Comparison of ENCODE assay signal across 38 mouse cellular contexts in genomic region chr7:43815211-43815610, GRCm38 (mm10). TPM values are rescaled to one million over a fixed set of nuclear protein-coding genes. Genes with fewer than 3 reads are reported as not detected.
"Had no signal": no experiment of that assay in that cellular context is flagged by ENCODE, and none has a peak within 500 bp of the region (broad histone marks: within the 10 kb centered on the region; RNA-seq: fewer than 3 reads in every experiment).

No protein-coding gene starts in this region.

- H3K9me3 ChIP-seq: embryonic facial prominence, embryonic 10.5 days; embryonic facial prominence, embryonic 12.5 days; embryonic facial prominence, embryonic 13.5 days; embryonic facial prominence, embryonic 15.5 days; forebrain, embryonic 10.5 days; forebrain, embryonic 12.5 days; forebrain, embryonic 13.5 days; forebrain, embryonic 15.5 days had no signal

- H3K4me3 ChIP-seq: embryonic facial prominence, embryonic 10.5 days; embryonic facial prominence, embryonic 12.5 days; embryonic facial prominence, embryonic 13.5 days; embryonic facial prominence, embryonic 15.5 days; erythroblast, embryonic 14.5 days; forebrain, embryonic 10.5 days; forebrain, embryonic 12.5 days; forebrain, embryonic 13.5 days; forebrain, embryonic 15.5 days; gastrocnemius, adult 2 months; heart, adult 2 months had no signal

- H3K36me3 ChIP-seq: embryonic facial prominence, embryonic 10.5 days; embryonic facial prominence, embryonic 12.5 days; embryonic facial prominence, embryonic 13.5 days; embryonic facial prominence, embryonic 15.5 days; forebrain, embryonic 10.5 days; forebrain, embryonic 12.5 days; forebrain, embryonic 15.5 days had no signal

- H3K4me1 ChIP-seq: embryonic facial prominence, embryonic 10.5 days; embryonic facial prominence, embryonic 12.5 days; embryonic facial prominence, embryonic 13.5 days; embryonic facial prominence, embryonic 15.5 days; forebrain, embryonic 10.5 days; forebrain, embryonic 12.5 days; forebrain, embryonic 13.5 days; forebrain, embryonic 15.5 days had no signal

- H3K9ac ChIP-seq: embryonic facial prominence, embryonic 12.5 days; embryonic facial prominence, embryonic 13.5 days; embryonic facial prominence, embryonic 15.5 days; forebrain, embryonic 12.5 days; forebrain, embryonic 13.5 days; forebrain, embryonic 15.5 days; forebrain, postnatal 0 days had no signal

- H3K27me3 ChIP-seq: embryonic facial prominence, embryonic 12.5 days; embryonic facial prominence, embryonic 13.5 days; embryonic facial prominence, embryonic 15.5 days; forebrain, embryonic 12.5 days; forebrain, embryonic 13.5 days; forebrain, embryonic 15.5 days had no signal

- H3K27ac ChIP-seq: embryonic facial prominence, embryonic 10.5 days; embryonic facial prominence, embryonic 12.5 days; embryonic facial prominence, embryonic 13.5 days; embryonic facial prominence, embryonic 15.5 days; forebrain, embryonic 10.5 days; forebrain, embryonic 12.5 days; forebrain, embryonic 13.5 days; forebrain, embryonic 15.5 days; gastrocnemius, adult 2 months; heart, adult 2 months had no signal

- H3K4me2 ChIP-seq: embryonic facial prominence, embryonic 12.5 days; embryonic facial prominence, embryonic 13.5 days; embryonic facial prominence, embryonic 15.5 days; forebrain, embryonic 12.5 days; forebrain, embryonic 13.5 days; forebrain, embryonic 15.5 days had no signal

- ATAC-seq: forebrain, embryonic 13.5 days; forebrain, embryonic 14.5 days; forebrain, embryonic 15.5 days; forebrain, embryonic 16.5 days; forebrain, postnatal 0 days had no signal

- DNase-seq: cerebellum, adult 2 months; cerebellum, adult 8-10 months; cerebellum, adult 9-10 months; cerebellum, adult 9-11 months; cerebellum, postnatal 10 days; cerebellum, postnatal 14 days; cerebellum, postnatal 25 days; cerebellum, postnatal 36 days; embryo, embryonic 11 days; forebrain, postnatal 0 days; gastrocnemius, adult 2 months; gastrocnemius, postnatal 10 days; gastrocnemius, postnatal 14 days; gastrocnemius, postnatal 25 days; gastrocnemius, postnatal 36 days; heart, adult 18-20 months had no signal

RNA-seq across cellular contexts. Expression of gene Klk7, which starts 4.1 kb away (rescaled TPM):
- total RNA-seq: common myeloid progenitor, adult 5-6 weeks; forebrain, postnatal 0 days; gastrocnemius, adult 18-20 months; gastrocnemius, adult 2 months; gastrocnemius, adult 8-10 months; gastrocnemius, postnatal 10 days; gastrocnemius, postnatal 14 days; gastrocnemius, postnatal 25 days; gastrocnemius, postnatal 36 days; gastrocnemius, postnatal 4 days; granulocyte monocyte progenitor cell, adult 5-6 weeks; heart, adult 18-20 months; heart, adult 2 months had no signal
- polyA plus RNA-seq: cerebellum, adult 2 months; cortical plate, adult 2 months; embryonic facial prominence, embryonic 10.5 days; embryonic facial prominence, embryonic 11.5 days; embryonic facial prominence, embryonic 12.5 days; erythroblast, embryonic 14.5 days; forebrain, embryonic 10.5 days; forebrain, embryonic 11.5 days; forebrain, embryonic 12.5 days; forebrain, embryonic 13.5 days; forebrain, embryonic 14.5 days; forebrain, embryonic 15.5 days; forebrain, embryonic 16.5 days; frontal cortex, adult 2 months; gonadal fat pad, adult 2 months had no signal

RNA-seq across cellular contexts. Expression of gene Klk6, which starts 9.1 kb away (rescaled TPM):
- total RNA-seq: common myeloid progenitor, adult 5-6 weeks; forebrain, postnatal 0 days; gastrocnemius, adult 18-20 months; gastrocnemius, adult 2 months; gastrocnemius, adult 8-10 months; gastrocnemius, postnatal 10 days; gastrocnemius, postnatal 14 days; gastrocnemius, postnatal 25 days; gastrocnemius, postnatal 36 days; gastrocnemius, postnatal 4 days; granulocyte monocyte progenitor cell, adult 5-6 weeks; heart, adult 18-20 months; heart, adult 2 months had no signal
- polyA plus RNA-seq: embryonic facial prominence, embryonic 10.5 days; embryonic facial prominence, embryonic 11.5 days; embryonic facial prominence, embryonic 13.5 days; erythroblast, embryonic 14.5 days; forebrain, embryonic 10.5 days; forebrain, embryonic 11.5 days; forebrain, embryonic 12.5 days; forebrain, embryonic 13.5 days; forebrain, embryonic 14.5 days; forebrain, embryonic 15.5 days; forebrain, embryonic 16.5 days; forebrain, postnatal 0 days; gonadal fat pad, adult 2 months; heart, adult 2 months had no signal

RNA-seq across cellular contexts. Expression of gene Klk9, which starts 23.5 kb away (rescaled TPM):
- total RNA-seq: common myeloid progenitor, adult 5-6 weeks; forebrain, postnatal 0 days; gastrocnemius, adult 18-20 months; gastrocnemius, adult 2 months; gastrocnemius, adult 8-10 months; gastrocnemius, postnatal 10 days; gastrocnemius, postnatal 14 days; gastrocnemius, postnatal 25 days; gastrocnemius, postnatal 36 days; gastrocnemius, postnatal 4 days; granulocyte monocyte progenitor cell, adult 5-6 weeks; heart, adult 18-20 months; heart, adult 2 months had no signal
- polyA plus RNA-seq: cortical plate, adult 2 months; embryonic facial prominence, embryonic 11.5 days; erythroblast, embryonic 14.5 days; forebrain, embryonic 10.5 days; forebrain, embryonic 11.5 days; forebrain, embryonic 12.5 days; forebrain, embryonic 13.5 days; forebrain, embryonic 14.5 days; forebrain, embryonic 15.5 days; forebrain, postnatal 0 days; frontal cortex, adult 2 months; gonadal fat pad, adult 2 months had no signal

RNA-seq across cellular contexts. Expression of gene Klk5, which starts 26.6 kb away (rescaled TPM):
- total RNA-seq: common myeloid progenitor, adult 5-6 weeks; forebrain, postnatal 0 days; gastrocnemius, adult 18-20 months; gastrocnemius, adult 2 months; gastrocnemius, adult 8-10 months; gastrocnemius, postnatal 10 days; gastrocnemius, postnatal 14 days; gastrocnemius, postnatal 25 days; gastrocnemius, postnatal 36 days; gastrocnemius, postnatal 4 days; granulocyte monocyte progenitor cell, adult 5-6 weeks; heart, adult 18-20 months; heart, adult 2 months had no signal
- polyA plus RNA-seq: cerebellum, adult 2 months; cortical plate, adult 2 months; embryonic facial prominence, embryonic 10.5 days; embryonic facial prominence, embryonic 11.5 days; embryonic facial prominence, embryonic 12.5 days; forebrain, embryonic 13.5 days; forebrain, embryonic 14.5 days; forebrain, embryonic 15.5 days; forebrain, embryonic 16.5 days; forebrain, postnatal 0 days; frontal cortex, adult 2 months; gonadal fat pad, adult 2 months; heart, adult 2 months had no signal
